Mouse (Mus musculus) induced T-regulatory cell, adult 2 months (primary cell): Measurements from ENCODE around the gene Gm21762.
A peak's percentile ranks its signal among the peaks of the same experiment; 100 is the strongest.
"Not testable (repeated sequence)": the region's sequence is repeated elsewhere in the genome, so short reads cannot be mapped to it uniquely, and the experiment has no call there.

Source experiments
- DNase-seq: peaks from one replicate; pipeline ENCODE4 v3.0.0-alpha.2; 2012; ENCODE audit warnings: low read depth

The Gm21762 gene

GRCm38 (mm10) chr13:120215847-120216246 is at the start of gene Gm21762:
Gm21762 (minus strand) TSS chr13:120215947.
- not testable (repeated sequence) for DNase-seq

- not testable (repeated sequence) for DNase-seq
These were observed 47.1 kb upstream of the Gm21762 start, which contains the start of gene AF067061 for GRCm38 (mm10) chr13:120262870-120263269. AF067061 (plus strand) TSS chr13:120263114.

GRCm38 (mm10) chr13:120259718-120260117 is 44.0 kb upstream of the Gm21762 start:
- DNase-seq: peak; percentile 2

GRCm38 (mm10) chr13:120258817-120259658 is 43.3 kb upstream of the Gm21762 start:
- not testable (repeated sequence) for DNase-seq

- DNase-seq: not testable (repeated sequence)
These were observed 35.6 kb upstream of the Gm21762 start for GRCm38 (mm10) chr13:120251208-120251924.

GRCm38 (mm10) chr13:120238811-120239210 is 23.1 kb upstream of the Gm21762 start, which contains the start of gene Gm21731:
Gm21731 (plus strand) TSS chr13:120239111.
- not testable (repeated sequence) for DNase-seq

- peak; percentile 29 for DNase-seq
These were observed 16.8 kb upstream of the Gm21762 start for GRCm38 (mm10) chr13:120232447-120233049.

- DNase-seq: not testable (repeated sequence)
These were observed 16.1 kb upstream of the Gm21762 start for GRCm38 (mm10) chr13:120231798-120232197.

GRCm38 (mm10) chr13:120223012-120223659 is 7.4 kb upstream of the Gm21762 start:
- not testable (repeated sequence) for DNase-seq

GRCm38 (mm10) chr13:120220922-120221321 is 5.2 kb upstream of the Gm21762 start:
- DNase-seq: peak; percentile 3

GRCm38 (mm10) chr13:120196189-120196821 is 19.4 kb downstream of the Gm21762 start:
- DNase-seq: not testable (repeated sequence)

GRCm38 (mm10) chr13:120172133-120172532 is 43.6 kb downstream of the Gm21762 start, which contains the start of gene Gm21818:
Gm21818 (plus strand) TSS chr13:120172433.
- not testable (repeated sequence) for DNase-seq

- DNase-seq: not testable (repeated sequence)
These were observed 47.4 kb downstream of the Gm21762 start for GRCm38 (mm10) chr13:120168301-120168700.
